Mouse (Mus musculus) small intestine, adult 2 months (tissue): ENCODE data around the gene Plekhm1. TPM values are rescaled to one million over a fixed set of nuclear protein-coding genes. Genes with fewer than 3 reads are reported as not detected.
A peak's percentile ranks its signal among the peaks of the same experiment; 100 is the strongest.

Source experiments
- H3K27ac ChIP-seq: fragments of 200-500 bp; 2 replicates; pipeline ENCODE4 v1.5.1; 2012; ENCODE audit warnings: low read depth, low read length, control low read depth, inconsistent platforms; ENCODE audit not compliant: insufficient read depth
- H3K27me3 ChIP-seq: fragments of 200-500 bp; 2 replicates; pipeline ENCODE4 v1.6.1; 2012; ENCODE audit warnings: mild to moderate bottlenecking, moderate library complexity, low read length, inconsistent platforms; ENCODE audit not compliant: control insufficient read depth, insufficient read depth
- H3K36me3 ChIP-seq: fragments of 200-500 bp; 2 replicates; pipeline ENCODE4 v1.6.1; 2012; ENCODE audit warnings: mild to moderate bottlenecking, low read length, control low read depth, inconsistent platforms; ENCODE audit not compliant: control insufficient read depth, insufficient read depth
- H3K4me1 ChIP-seq: fragments of 200-500 bp; 2 replicates; pipeline ENCODE4 v1.6.1; 2012; ENCODE audit warnings: low read length, inconsistent platforms, mixed read lengths; ENCODE audit not compliant: control insufficient read depth, insufficient read depth, insufficient read length
- H3K4me3 ChIP-seq: fragments of 200-500 bp; 2 replicates; pipeline ENCODE4 v1.5.1; 2012; ENCODE audit warnings: low read depth, mild to moderate bottlenecking, control low read depth, inconsistent platforms, low read length, moderate library complexity
- CTCF ChIP-seq: fragments of 200-500 bp; IDR thresholded peaks from 2 replicates; pipeline ENCODE4 v1.5.1; 2012; ENCODE audit warnings: low read depth, mild to moderate bottlenecking, control low read depth, inconsistent platforms, low read length, moderate library complexity, mixed read lengths; ENCODE audit not compliant: insufficient replicate concordance, insufficient read length; ENCODE audit errors: extremely low read depth
- POLR2A ChIP-seq: fragments of 200-500 bp; IDR thresholded peaks from 2 replicates; pipeline ENCODE4 v1.6.1; 2012; ENCODE audit warnings: low read depth, mild to moderate bottlenecking, control low read depth, inconsistent platforms, low read length, moderate library complexity
- WGBS: fragments of 180-500 bp; shearing (Covaris S2); methylation state at CpG from one replicate; pipeline ENCODE4 v1.1.7; 2018; 5-methylcytosine and 5-hydroxymethylcytosine counted together
- polyA plus RNA-seq: library from polyadenylated mRNA; depleted of rRNA; stranded (reverse); fragments of >200 nt; gene quantifications from 2 replicates; pipeline ENCODE4 v1.2.3, GENCODE M21; 2012

Plekhm1 gene
- polyA plus RNA-seq, 1 experiment, result 16.6 TPM

DNA sequence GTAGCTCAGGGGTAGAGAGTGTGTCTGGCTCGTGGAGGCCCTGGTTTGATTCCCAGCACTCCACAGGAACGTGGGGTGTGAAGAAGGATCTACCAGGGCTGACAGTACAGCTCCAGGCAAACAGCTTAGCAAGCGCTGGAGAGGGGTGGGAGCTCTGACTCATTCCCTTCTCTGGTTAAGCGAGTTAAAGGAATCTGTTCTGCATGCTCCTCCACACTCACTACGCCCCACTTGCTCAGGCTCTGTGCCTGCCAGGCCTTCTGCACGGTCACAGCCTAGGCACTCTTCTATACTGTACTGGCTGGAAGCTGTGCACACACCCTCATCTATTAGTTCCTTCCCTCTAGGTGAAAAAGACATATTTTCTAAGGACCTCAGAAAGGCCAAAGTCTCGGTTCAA, 18.5 kb downstream of the Plekhm1 start:
- H3K36me3 ChIP-seq, result peaks cover 36% of the 10 kb centered on the region
- no peaks in the 10 kb centered on the region for H3K27me3 ChIP-seq
- WGBS, result 89% methylated on average over 7 of the region's 7 CpGs
- no peak for TF ChIP-seq POLR2A
- no peak for TF ChIP-seq CTCF
- H3K4me3 ChIP-seq, result no peak overlapping the region
- H3K4me1 ChIP-seq, result no peaks in the 10 kb centered on the region
- no peak overlapping the region for H3K27ac ChIP-seq

DNA sequence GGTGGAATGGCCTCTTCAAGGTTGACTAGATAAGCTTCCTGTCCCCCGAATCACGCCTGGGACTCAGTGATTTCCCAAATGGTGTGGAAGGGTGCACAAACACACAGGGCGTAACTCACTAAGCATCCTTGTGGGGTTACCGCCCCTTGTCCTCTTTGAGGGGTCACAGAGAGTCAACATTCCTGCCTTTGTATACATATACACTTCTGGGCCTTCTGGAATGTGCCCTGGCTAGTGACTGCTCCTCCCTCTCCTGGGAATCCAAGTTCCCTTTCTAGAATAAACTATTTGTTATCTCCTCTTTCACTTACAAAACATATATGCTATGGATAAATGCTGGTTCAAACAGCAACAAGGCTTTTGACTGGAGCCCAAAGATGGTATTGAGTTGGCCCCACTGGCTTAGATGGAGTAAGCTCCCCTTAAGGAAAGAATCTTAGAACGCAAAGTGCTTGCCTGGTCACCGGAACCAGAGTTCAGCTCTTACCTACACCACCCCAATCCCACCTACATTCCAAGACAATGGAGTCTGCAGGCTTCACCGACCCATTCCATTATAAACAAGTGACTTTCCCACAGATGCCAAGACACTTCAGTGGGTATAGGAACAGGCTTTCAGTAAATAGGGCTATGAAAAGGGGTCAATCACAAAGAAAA, 24.5 kb downstream of the Plekhm1 start:
- WGBS, result 78% methylated on average over 7 of the region's 7 CpGs
- H3K27ac ChIP-seq, result no peak overlapping the region
- H3K4me3 ChIP-seq, result no peak overlapping the region
- peaks cover 21% of the 10 kb centered on the region for H3K36me3 ChIP-seq
- no peaks in the 10 kb centered on the region for H3K27me3 ChIP-seq
- no peaks in the 10 kb centered on the region for H3K4me1 ChIP-seq
- TF ChIP-seq CTCF (no peak), POLR2A (no peak)

- TF ChIP-seq POLR2A, result no peak
- no peak for TF ChIP-seq CTCF
- Histone ChIP-seq H3K4me1 (peaks cover 6% of the 10 kb centered on the region; the same call in 1 of the 2 replicates), H3K27ac (no peak overlapping the region)
Observed at GRCm38 (mm10) chr11:103386827-103387226, 25.7 kb downstream of the Plekhm1 start.

GRCm38 (mm10) chr11:103381956-103382613, 30.4 kb downstream of the Plekhm1 start:
- no peak overlapping the region for H3K4me3 ChIP-seq
- H3K36me3 ChIP-seq, result peaks cover 39% of the 10 kb centered on the region
- H3K4me1 ChIP-seq, result peaks cover 9% of the 10 kb centered on the region; the same call in 1 of the 2 replicates
- 28% methylated on average over 5 of the region's 5 CpGs for WGBS
- TF ChIP-seq CTCF, result no peak
- TF ChIP-seq POLR2A, result no peak
- H3K27me3 ChIP-seq, result no peaks in the 10 kb centered on the region
- 0 out of 2 replicates have a peak overlapping the region, but pooled peaks have one; percentile 24 for H3K27ac ChIP-seq

More at GRCm38 (mm10) chr11:103386827-103387226, 25.7 kb downstream of the Plekhm1 start:
- H3K27me3 ChIP-seq, result no peaks in the 10 kb centered on the region
- no peak overlapping the region for H3K4me3 ChIP-seq
- H3K36me3 ChIP-seq, result peaks cover 21% of the 10 kb centered on the region
- WGBS, result 85% methylated on average over 9 of the region's 9 CpGs

DNA sequence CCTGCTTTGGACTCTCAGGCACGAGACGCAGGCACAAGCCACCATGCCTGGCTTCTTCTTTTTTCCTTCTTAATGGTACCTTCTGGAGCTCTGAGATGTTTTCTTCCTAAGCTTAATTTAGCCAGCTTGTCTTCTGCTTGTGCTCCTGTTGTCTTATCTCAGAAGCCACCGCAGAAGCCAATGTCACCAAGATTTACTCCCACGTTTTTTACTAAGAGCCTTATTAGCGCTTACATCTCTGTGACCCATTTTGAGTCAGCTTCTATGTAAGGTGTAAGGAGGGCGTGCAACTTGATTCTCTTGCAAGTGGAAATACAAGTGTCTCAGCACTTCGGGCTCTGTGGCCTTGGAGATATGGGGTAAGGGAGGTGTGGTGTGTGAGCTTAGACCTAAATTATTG, 31.0 kb downstream of the Plekhm1 start:
- Histone ChIP-seq H3K4me3 (no peak overlapping the region), H3K4me1 (peaks cover 9% of the 10 kb centered on the region; the same call in 1 of the 2 replicates), H3K36me3 (peaks cover 40% of the 10 kb centered on the region), H3K27ac (0 out of 2 replicates have a peak overlapping the region, but pooled peaks have one; percentile 24), H3K27me3 (no peaks in the 10 kb centered on the region)
- TF ChIP-seq CTCF (no peak), POLR2A (no peak)
- WGBS, result 83% methylated on average over 7 of the region's 7 CpGs

GRCm38 (mm10) chr11:103380460-103380859, 32.0 kb downstream of the Plekhm1 start:
- 84% methylated on average over 5 of the region's 5 CpGs for WGBS
- TF ChIP-seq POLR2A (no peak), CTCF (no peak)
- H3K4me1 ChIP-seq, result peaks cover 9% of the 10 kb centered on the region; the same call in 1 of the 2 replicates
- H3K27me3 ChIP-seq, result no peaks in the 10 kb centered on the region
- no peak overlapping the region for H3K27ac ChIP-seq
- peaks cover 37% of the 10 kb centered on the region for H3K36me3 ChIP-seq
- H3K4me3 ChIP-seq, result no peak overlapping the region

DNA sequence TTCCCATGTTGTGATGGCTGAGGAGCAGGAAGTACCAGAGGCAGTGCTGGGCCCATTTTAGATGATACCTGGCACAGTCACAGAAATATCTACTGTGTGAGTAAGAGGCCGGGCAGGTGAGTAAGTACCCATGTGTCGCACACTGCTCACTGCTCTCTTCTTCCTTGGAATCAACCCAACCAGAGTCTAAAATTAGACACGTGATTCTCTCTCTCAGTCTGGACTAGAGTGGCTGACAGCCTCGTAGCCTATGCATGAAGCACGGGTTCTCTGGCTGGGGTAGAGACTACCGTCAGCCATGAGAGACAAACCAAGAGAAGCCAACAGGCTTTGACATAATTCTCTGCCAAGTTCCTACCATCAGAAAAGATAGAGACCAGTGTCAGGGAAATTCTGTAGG, 34.1 kb downstream of the Plekhm1 start:
- Histone ChIP-seq H3K4me3 (no peak overlapping the region), H3K27me3 (no peaks in the 10 kb centered on the region), H3K4me1 (peaks cover 12% of the 10 kb centered on the region), H3K36me3 (peaks cover 49% of the 10 kb centered on the region), H3K27ac (no peak overlapping the region)
- TF ChIP-seq POLR2A, result no peak
- TF ChIP-seq CTCF, result no peak
- WGBS, result 78% methylated on average over 6 of the region's 6 CpGs
